Mouse (Mus musculus): Measurements from ENCODE around the gene Ggt5. TPM values are rescaled to one million over a fixed set of nuclear protein-coding genes. Genes with fewer than 3 reads are reported as not detected.
"Not testable (repeated sequence)": the region's sequence is repeated elsewhere in the genome, so short reads cannot be mapped to it uniquely, and the experiment has no call there.

Ggt5 gene
- total RNA-seq (2021): 1 to 10 TPM; 6.5 to 6.6 TPM
- long read RNA-seq, experiment 1, full-length matches to known transcripts: 6 of 12 reads
- long read RNA-seq, experiment 1, partial matches to known transcripts: 3 of 12 reads
- long read RNA-seq, experiment 1, other reads (novel, unspliced or antisense): 3 of 12 reads
- long read RNA-seq, experiment 2, full-length matches to known transcripts: 2 of 4 reads
- long read RNA-seq, experiment 2, partial matches to known transcripts: 0 of 4 reads
- long read RNA-seq, experiment 2, other reads (novel, unspliced or antisense): 2 of 4 reads

- DNase-seq: peak; percentile 36 to 60
Observed at GRCm38 (mm10) chr10:75589129-75589528, at the start of gene Ggt5. TSS of gene Ggt5 (plus strand) at chr10:75589340.

GRCm38 (mm10) chr10:75547901-75548300 lies 41.2 kb upstream of the Ggt5 start:
- no peak for DNase-seq

GRCm38 (mm10) chr10:75548486-75548885 lies 40.7 kb upstream of the Ggt5 start:
- no peak for DNase-seq

- no peak for DNase-seq
Observed at GRCm38 (mm10) chr10:75549886-75550285, 39.3 kb upstream of the Ggt5 start.

- DNase-seq: no peak
Observed at GRCm38 (mm10) chr10:75551175-75551574, 38.0 kb upstream of the Ggt5 start.

GRCm38 (mm10) chr10:75552106-75552505 lies 37.0 kb upstream of the Ggt5 start:
- no peak for DNase-seq

- DNase-seq: no peak
Observed at GRCm38 (mm10) chr10:75552701-75553450, 36.3 kb upstream of the Ggt5 start.

- no peak for DNase-seq
Observed at GRCm38 (mm10) chr10:75554090-75554489, 35.0 kb upstream of the Ggt5 start.

- DNase-seq: no peak
Observed at GRCm38 (mm10) chr10:75555557-75555956, 33.6 kb upstream of the Ggt5 start.

GRCm38 (mm10) chr10:75556026-75556425 lies 33.1 kb upstream of the Ggt5 start:
- peak in 1 of 2 experiments; percentile 23 for DNase-seq

GRCm38 (mm10) chr10:75558515-75558914 lies 30.6 kb upstream of the Ggt5 start:
- no peak for DNase-seq

GRCm38 (mm10) chr10:75559041-75559675 lies 30.0 kb upstream of the Ggt5 start:
- no peak for DNase-seq

- DNase-seq: peak; percentile 75 to 77
Observed at GRCm38 (mm10) chr10:75559676-75560548, 29.2 kb upstream of the Ggt5 start, which contains the start of gene Lrrc75b. TSS of gene Lrrc75b (minus strand) at chr10:75560330.

- DNase-seq: no peak
Observed at GRCm38 (mm10) chr10:75560549-75560899, 28.6 kb upstream of the Ggt5 start.

GRCm38 (mm10) chr10:75561071-75561654 lies 28.0 kb upstream of the Ggt5 start, which contains the start of gene Ggt1:
TSS of gene Ggt1 (plus strand) at chr10:75561604.
- DNase-seq: no peak

- DNase-seq: no peak
Observed at GRCm38 (mm10) chr10:75562596-75562995, 26.5 kb upstream of the Ggt5 start.

- DNase-seq: no peak
Observed at GRCm38 (mm10) chr10:75564687-75565265, 24.4 kb upstream of the Ggt5 start.

- DNase-seq: no peak
Observed at GRCm38 (mm10) chr10:75565436-75565835, 23.7 kb upstream of the Ggt5 start.

- DNase-seq: no peak
Observed at GRCm38 (mm10) chr10:75565906-75566305, 23.2 kb upstream of the Ggt5 start.

- no peak for DNase-seq
Observed at GRCm38 (mm10) chr10:75566321-75566720, 22.8 kb upstream of the Ggt5 start.

GRCm38 (mm10) chr10:75566765-75567164 lies 22.4 kb upstream of the Ggt5 start:
- not testable (repeated sequence) for DNase-seq
